Mouse (Mus musculus): ENCODE measurements at regions not wholly inside any gene's neighbourhood (a gene's known extent, or its start where the extent isn't known, plus 50 kb on each side); places are given as distances from the start of the nearest gene placed in this dataset.

DNA sequence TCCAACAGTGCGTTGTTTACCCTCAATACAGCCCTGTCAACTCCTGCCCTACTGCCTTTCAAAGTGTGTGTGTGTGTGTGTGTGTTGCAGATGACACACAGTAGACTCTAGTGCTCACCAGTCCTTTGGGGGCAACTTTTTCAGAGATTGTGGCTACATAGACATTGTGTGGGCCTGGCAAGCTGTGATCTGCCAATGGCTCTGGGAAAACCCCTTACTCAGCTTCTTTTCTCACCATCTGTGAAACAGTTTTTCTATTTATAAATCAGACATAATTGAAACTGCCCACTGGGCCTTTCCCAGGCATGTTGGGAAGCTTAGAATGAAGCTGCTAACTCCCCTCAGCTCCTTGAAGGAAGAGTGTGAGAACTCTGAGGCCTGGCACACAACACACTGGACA, 369.7 kb upstream of the Fam92a start:
- TF ChIP-seq FLI1 (IDR thresholded peaks at IDR 0.05; ENCODE audit: low read length) (no peak), GATA1 (IDR thresholded peaks at IDR 0.05; ENCODE audit: borderline replicate concordance, low read length) (no peak)

All from megakaryocyte, embryonic 14.5 days (primary cell).